Mouse (Mus musculus): ENCODE results near the gene Anpep. TPM values are rescaled to one million over a fixed set of nuclear protein-coding genes. Genes with fewer than 3 reads are reported as not detected.
"Not testable (repeated sequence)": the region's sequence is repeated elsewhere in the genome, so short reads cannot be mapped to it uniquely, and the experiment has no call there.

The Anpep gene
- polyA plus RNA-seq, 1 experiment from 2014 or later, result 31.4 TPM

DNA sequence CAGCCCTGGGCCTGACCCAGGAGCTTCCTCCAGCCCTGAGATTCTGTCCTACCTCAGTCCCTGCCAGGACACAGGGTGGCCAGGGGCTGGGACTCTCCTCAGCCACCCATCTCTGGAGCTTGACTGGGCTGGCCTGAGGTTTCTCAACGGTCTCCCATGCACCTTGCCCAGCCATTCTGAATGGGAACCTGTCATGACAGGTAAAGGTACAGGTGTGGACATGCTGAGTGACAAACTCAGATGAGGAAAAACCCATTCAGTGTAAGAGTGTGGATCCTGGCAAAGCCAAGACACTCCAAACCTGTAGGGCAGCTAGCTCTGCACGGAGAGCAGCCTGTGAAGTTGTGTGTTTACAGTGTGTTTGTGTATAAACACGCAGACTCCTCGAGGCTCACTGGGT lies 60.5 kb downstream of the Anpep start:
- no peak overlapping the region for H3K4me2 ChIP-seq (replicated peaks; ENCODE audit: low read depth)
- H3K4me3 ChIP-seq (ENCODE audit: low read depth, low read length), result no peak overlapping the region
- H3K9ac ChIP-seq (ENCODE audit: low read length), result no peak overlapping the region
- H3K9me3 ChIP-seq (ENCODE audit: control insufficient read depth, low read length), result no peaks in the 10 kb centered on the region
- no peaks in the 10 kb centered on the region for H3K27me3 ChIP-seq (ENCODE audit: control insufficient read depth, insufficient read depth, low read length)
- no peaks in the 10 kb centered on the region for H3K4me1 ChIP-seq (replicated peaks; ENCODE audit: control insufficient read depth, insufficient read depth)
- no peak for DNase-seq (ENCODE audit: low spot score)
- no peak for TF ChIP-seq EP300 (optimal IDR thresholded peaks at IDR 0.05)
- no peak for TF ChIP-seq CTCF (IDR thresholded peaks at IDR 0.05; ENCODE audit: low read depth)
- no peak for ATAC-seq (ENCODE audit: low FRiP score, low TSS enrichment)
- H3K36me3 ChIP-seq (ENCODE audit: control insufficient read depth, insufficient read depth, low read length), result no peaks in the 10 kb centered on the region
- no peak overlapping the region for H3K27ac ChIP-seq (replicated peaks)
- WGBS, result 55% methylated on average over 4 of the region's 4 CpGs

DNA sequence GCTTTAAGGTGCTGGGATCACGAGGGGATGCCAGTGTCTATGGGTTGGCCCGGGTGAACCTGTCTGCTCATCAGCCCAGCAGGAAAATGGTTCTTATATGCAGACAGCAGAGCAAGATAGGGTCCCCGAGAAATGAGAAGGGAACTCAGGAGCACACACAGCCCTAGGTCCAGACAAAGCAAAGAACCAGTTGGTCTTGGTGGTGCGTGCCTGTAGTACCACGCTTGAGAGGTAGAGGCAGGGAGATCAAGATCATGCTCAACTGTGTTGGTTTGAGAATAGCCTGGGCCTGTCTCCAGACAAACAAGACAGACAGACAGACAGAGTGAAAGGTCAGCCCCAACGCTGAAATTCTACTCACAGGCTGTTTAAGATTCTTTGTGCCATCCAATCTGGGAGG lies 61.4 kb downstream of the Anpep start:
- 68% methylated on average over 6 of the region's 6 CpGs for WGBS
- H3K27ac ChIP-seq (replicated peaks), result no peak overlapping the region
- 0 out of 2 replicates have a peak, but pooled peaks have one; percentile 14 for ATAC-seq (ENCODE audit: low FRiP score, low TSS enrichment)

DNA sequence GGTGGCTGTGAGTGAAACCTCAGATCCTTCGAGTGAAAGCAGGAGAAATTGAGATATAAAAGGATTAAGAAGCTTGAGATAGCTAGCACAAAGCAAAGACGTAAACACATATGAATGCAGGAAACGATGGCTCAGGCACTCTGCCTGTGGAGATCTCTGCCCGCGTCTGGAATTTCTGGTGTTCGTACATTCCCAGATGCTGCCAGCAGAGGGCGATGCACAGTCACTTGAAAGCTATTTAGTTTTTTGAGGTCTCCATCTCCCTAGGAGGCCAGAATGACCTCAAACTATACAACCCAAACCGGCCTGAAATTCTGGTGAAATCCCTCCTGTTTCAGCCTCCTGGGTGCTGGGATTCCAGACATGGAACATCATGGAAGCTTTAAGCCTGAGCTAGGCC lies 61.8 kb downstream of the Anpep start:
- 2% methylated on average over 8 of the region's 8 CpGs for WGBS
- TF ChIP-seq CTCF (IDR thresholded peaks at IDR 0.05; ENCODE audit: low read depth) (peak; percentile 93), EP300 (optimal IDR thresholded peaks at IDR 0.05) (no peak)
- ATAC-seq (ENCODE audit: low FRiP score, low TSS enrichment) (peak; percentile 12; the same call in 1 of the 2 replicates), DNase-seq (ENCODE audit: low spot score) (peak; percentile 83)
- Histone ChIP-seq H3K4me2 (replicated peaks; ENCODE audit: low read depth) (no peak overlapping the region), H3K4me3 (ENCODE audit: low read depth, low read length) (no peak overlapping the region), H3K9me3 (ENCODE audit: control insufficient read depth, low read length) (no peaks in the 10 kb centered on the region), H3K27ac (replicated peaks) (no peak overlapping the region), H3K4me1 (replicated peaks; ENCODE audit: control insufficient read depth, insufficient read depth) (no peaks in the 10 kb centered on the region), H3K36me3 (ENCODE audit: control insufficient read depth, insufficient read depth, low read length) (no peaks in the 10 kb centered on the region), H3K9ac (ENCODE audit: low read length) (no peak overlapping the region), H3K27me3 (ENCODE audit: control insufficient read depth, insufficient read depth, low read length) (no peaks in the 10 kb centered on the region)

More for the DNA sequence above, 61.4 kb downstream of the Anpep start:
- no peak for TF ChIP-seq EP300 (optimal IDR thresholded peaks at IDR 0.05)
- TF ChIP-seq CTCF (IDR thresholded peaks at IDR 0.05; ENCODE audit: low read depth), result no peak
- no peak overlapping the region for H3K9ac ChIP-seq (ENCODE audit: low read length)
- H3K9me3 ChIP-seq (ENCODE audit: control insufficient read depth, low read length), result no peaks in the 10 kb centered on the region
- no peaks in the 10 kb centered on the region for H3K36me3 ChIP-seq (ENCODE audit: control insufficient read depth, insufficient read depth, low read length)
- no peak overlapping the region for H3K4me2 ChIP-seq (replicated peaks; ENCODE audit: low read depth)
- no peaks in the 10 kb centered on the region for H3K27me3 ChIP-seq (ENCODE audit: control insufficient read depth, insufficient read depth, low read length)
- DNase-seq (ENCODE audit: low spot score), result no peak
- no peak overlapping the region for H3K4me3 ChIP-seq (ENCODE audit: low read depth, low read length)
- H3K4me1 ChIP-seq (replicated peaks; ENCODE audit: control insufficient read depth, insufficient read depth), result no peaks in the 10 kb centered on the region

GRCm38 (mm10) chr7:79798606-79799005 lies 62.3 kb downstream of the Anpep start:
- no peak overlapping the region for H3K4me3 ChIP-seq (ENCODE audit: low read depth, low read length)
- H3K4me2 ChIP-seq (replicated peaks; ENCODE audit: low read depth), result no peak overlapping the region
- WGBS, result 30% methylated on average over 5 of the region's 5 CpGs
- DNase-seq (ENCODE audit: low spot score), result no peak
- no peaks in the 10 kb centered on the region for H3K4me1 ChIP-seq (replicated peaks; ENCODE audit: control insufficient read depth, insufficient read depth)
- H3K36me3 ChIP-seq (ENCODE audit: control insufficient read depth, insufficient read depth, low read length), result no peaks in the 10 kb centered on the region
- no peaks in the 10 kb centered on the region for H3K9me3 ChIP-seq (ENCODE audit: control insufficient read depth, low read length)
- no peaks in the 10 kb centered on the region for H3K27me3 ChIP-seq (ENCODE audit: control insufficient read depth, insufficient read depth, low read length)
- no peak; the same call in 1 of the 2 replicates for ATAC-seq (ENCODE audit: low FRiP score, low TSS enrichment)
- H3K9ac ChIP-seq (ENCODE audit: low read length), result no peak overlapping the region
- TF ChIP-seq EP300 (optimal IDR thresholded peaks at IDR 0.05) (no peak), CTCF (IDR thresholded peaks at IDR 0.05; ENCODE audit: low read depth) (no peak)
- H3K27ac ChIP-seq (replicated peaks), result no peak overlapping the region

GRCm38 (mm10) chr7:79793688-79794087 lies 67.2 kb downstream of the Anpep start, which contains the start of gene Mesp1:
TSS of gene Mesp1 (minus strand) at chr7:79793788.
- 0 out of 2 replicates have a peak, but pooled peaks cover 12% of the 10 kb centered on the region for H3K27me3 ChIP-seq (ENCODE audit: control insufficient read depth, insufficient read depth, low read length)
- no peaks in the 10 kb centered on the region for H3K36me3 ChIP-seq (ENCODE audit: control insufficient read depth, insufficient read depth, low read length)
- H3K4me1 ChIP-seq (replicated peaks; ENCODE audit: control insufficient read depth, insufficient read depth), result peaks cover 6% of the 10 kb centered on the region; the same call in 1 of the 2 replicates
- peak within 1 kb of the TSS; percentile 46 for H3K4me3 ChIP-seq (ENCODE audit: low read depth, low read length)
- ATAC-seq (ENCODE audit: low FRiP score, low TSS enrichment), result no peak
- peak within 1 kb of the TSS; percentile 62 for H3K4me2 ChIP-seq (replicated peaks; ENCODE audit: low read depth)
- no peak for TF ChIP-seq EP300 (optimal IDR thresholded peaks at IDR 0.05)
- TF ChIP-seq CTCF (IDR thresholded peaks at IDR 0.05; ENCODE audit: low read depth), result no peak
- DNase-seq (ENCODE audit: low spot score), result no peak
- peak within 1 kb of the TSS; percentile 47 for H3K9ac ChIP-seq (ENCODE audit: low read length)
- 71% methylated on average over 6 of the region's 6 CpGs for WGBS
- H3K9me3 ChIP-seq (ENCODE audit: control insufficient read depth, low read length), result no peaks in the 10 kb centered on the region
- H3K27ac ChIP-seq (replicated peaks), result no peak within 1 kb of the TSS

DNA sequence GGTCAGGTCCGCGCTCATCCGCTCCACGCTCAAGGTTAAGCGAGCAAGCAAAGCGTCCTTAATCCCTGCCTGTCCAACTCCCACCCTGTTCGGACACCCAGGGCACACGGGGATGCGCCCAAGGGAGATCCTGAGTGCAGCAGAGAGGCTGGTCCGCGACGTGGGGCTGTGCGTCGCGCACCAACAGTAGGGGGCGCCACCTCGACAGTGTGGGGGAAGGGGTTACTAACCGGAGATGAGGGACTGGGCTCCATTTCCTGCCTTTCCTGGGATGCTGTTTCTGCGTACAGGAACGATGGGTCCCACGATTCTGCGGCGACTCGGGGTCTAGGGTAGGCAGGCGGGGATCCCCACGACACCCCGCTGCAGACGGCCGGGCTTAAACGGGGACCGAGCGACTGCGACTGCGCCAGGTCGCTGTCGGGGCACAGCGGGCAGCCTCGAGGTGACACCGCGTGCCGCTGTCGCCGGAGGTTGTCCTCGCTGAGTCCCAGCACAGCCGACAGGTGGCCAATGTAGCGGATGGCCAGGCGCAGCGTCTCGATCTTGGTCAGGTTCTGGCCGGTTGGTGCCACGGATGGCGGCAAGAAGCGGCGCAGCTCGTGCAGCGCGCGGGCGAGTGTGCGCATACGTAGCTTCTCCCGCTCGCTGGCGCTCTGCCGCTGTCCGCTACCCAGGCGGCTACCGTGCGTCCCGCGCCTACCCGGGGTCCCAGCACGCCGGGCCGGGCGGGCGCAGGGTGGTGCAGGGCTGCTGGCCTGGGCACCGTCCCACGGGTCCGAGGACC lies 68.0 kb downstream of the Anpep start:
- Histone ChIP-seq H3K9ac (ENCODE audit: low read length) (peak overlapping the region; percentile 47), H3K27ac (replicated peaks) (no peak overlapping the region), H3K4me2 (replicated peaks; ENCODE audit: low read depth) (peak overlapping the region; percentile 62), H3K27me3 (ENCODE audit: control insufficient read depth, insufficient read depth, low read length) (0 out of 2 replicates have a peak, but pooled peaks cover 12% of the 10 kb centered on the region), H3K9me3 (ENCODE audit: control insufficient read depth, low read length) (no peaks in the 10 kb centered on the region), H3K4me3 (ENCODE audit: low read depth, low read length) (peak overlapping the region; percentile 46), H3K4me1 (replicated peaks; ENCODE audit: control insufficient read depth, insufficient read depth) (peaks cover 6% of the 10 kb centered on the region; the same call in 1 of the 2 replicates), H3K36me3 (ENCODE audit: control insufficient read depth, insufficient read depth, low read length) (no peaks in the 10 kb centered on the region)
- ATAC-seq (ENCODE audit: low FRiP score, low TSS enrichment) (peak; percentile 54), DNase-seq (ENCODE audit: low spot score) (peak; percentile 48)
- under 1% methylated on average over 79 of the region's 80 CpGs for WGBS
- no peak for TF ChIP-seq EP300 (optimal IDR thresholded peaks at IDR 0.05)
- TF ChIP-seq CTCF (IDR thresholded peaks at IDR 0.05; ENCODE audit: low read depth), result peak; percentile 71

DNA sequence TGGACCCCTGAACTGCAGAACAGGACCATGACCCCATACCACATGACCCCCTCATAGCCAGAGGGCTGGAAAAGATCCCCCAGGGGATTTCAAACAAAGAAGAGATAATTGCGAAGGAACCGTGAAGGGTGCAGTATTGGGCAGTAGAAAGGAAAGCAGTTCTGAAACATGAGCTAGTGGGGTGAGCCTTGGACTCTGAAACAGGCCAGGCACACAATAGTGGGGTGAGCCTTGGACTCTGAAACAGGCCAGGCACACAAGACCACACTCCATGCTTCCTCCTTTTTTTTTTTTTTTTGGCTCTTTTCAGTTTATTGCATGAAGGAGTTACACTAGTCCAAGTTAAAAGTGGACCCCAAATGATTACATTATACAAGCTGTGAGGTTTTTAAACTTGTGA lies 71.0 kb downstream of the Anpep start:
- 0 out of 2 replicates have a peak, but pooled peaks cover 12% of the 10 kb centered on the region for H3K27me3 ChIP-seq (ENCODE audit: control insufficient read depth, insufficient read depth, low read length)
- not testable (repeated sequence) for ATAC-seq (ENCODE audit: low FRiP score, low TSS enrichment); DNase-seq (ENCODE audit: low spot score); H3K4me1 ChIP-seq (replicated peaks; ENCODE audit: control insufficient read depth, insufficient read depth); H3K9ac ChIP-seq (ENCODE audit: low read length); H3K9me3 ChIP-seq (ENCODE audit: control insufficient read depth, low read length); H3K36me3 ChIP-seq (ENCODE audit: control insufficient read depth, insufficient read depth, low read length); H3K27ac ChIP-seq (replicated peaks); H3K4me2 ChIP-seq (replicated peaks; ENCODE audit: low read depth); H3K4me3 ChIP-seq (ENCODE audit: low read depth, low read length)
- 56% methylated on average over 2 of the region's 2 CpGs for WGBS

Measured in stomach, postnatal 0 days (tissue).